Mouse (Mus musculus) forebrain, embryonic 16.5 days (tissue): ENCODE measurements around the gene Kdsr. TPM values are rescaled to one million over a fixed set of nuclear protein-coding genes. Genes with fewer than 3 reads are reported as not detected.

Experiments used
- ATAC-seq: fragments of 200-750 bp; cut with Nextera tagmentation; 2 replicates; pipeline ENCODE4 v1.8.0; 2017; ENCODE audit warnings: mild to moderate bottlenecking, moderate library complexity
- H3K27ac ChIP-seq: fragments of 300-500 bp; sonication (generic); 2 replicates; pipeline ENCODE4 v1.5.1; 2014; ENCODE audit warnings: low read length, control low read depth
- H3K27me3 ChIP-seq: fragments of 300-500 bp; sonication (generic); replicated peaks from 2 replicates; pipeline ENCODE4 v1.6.1; 2014; ENCODE audit warnings: low read length; ENCODE audit not compliant: control insufficient read depth, insufficient read depth
- H3K36me3 ChIP-seq: fragments of 300-500 bp; sonication (generic); 2 replicates; pipeline ENCODE4 v1.6.1; 2014; ENCODE audit not compliant: control insufficient read depth, insufficient read depth
- H3K4me1 ChIP-seq: fragments of 300-500 bp; sonication (generic); replicated peaks from 2 replicates; pipeline ENCODE4 v1.6.1; 2014; ENCODE audit warnings: low read length; ENCODE audit not compliant: control insufficient read depth, insufficient read depth
- H3K4me2 ChIP-seq: fragments of 300-500 bp; sonication (generic); 2 replicates; pipeline ENCODE4 v1.6.1; 2014; ENCODE audit warnings: mild to moderate bottlenecking, low read length, control low read depth
- H3K4me3 ChIP-seq: fragments of 300-500 bp; sonication (generic); replicated peaks from 2 replicates; pipeline ENCODE4 v1.5.1; 2014; ENCODE audit warnings: mild to moderate bottlenecking, low read length, control low read depth
- H3K9ac ChIP-seq: fragments of 300-500 bp; sonication (generic); replicated peaks from 2 replicates; pipeline ENCODE4 v1.6.1; 2014; ENCODE audit warnings: low read depth, low read length, control low read depth
- H3K9me3 ChIP-seq: fragments of 300-500 bp; sonication (generic); 2 replicates; pipeline ENCODE4 v1.6.1; 2016; ENCODE audit warnings: low read length; ENCODE audit not compliant: control insufficient read depth
- WGBS: fragments of 180-500 bp; shearing (Covaris S2); extraction: QIAGEN DNeasy Blood & Tissue Kit; methylation state at CpG from one replicate; pipeline ENCODE4 v1.1.7; 2014; 5-methylcytosine and 5-hydroxymethylcytosine counted together
- polyA plus RNA-seq: library from polyadenylated mRNA; unstranded; fragments of >200 nt; fragmentation: Nextera tagmentation; extraction: Ambion mirVana; gene quantifications from 2 replicates; pipeline ENCODE4 v1.2.1, GENCODE M21; 2015

Gene Kdsr
- 16.2 and 18.7 TPM in 2 replicates for polyA plus RNA-seq

- peak within 1 kb of the TSS; percentile 94 for H3K4me2 ChIP-seq
- ATAC-seq: peak; percentile 99
- H3K4me3 ChIP-seq: peak within 1 kb of the TSS; percentile 59
- peak within 1 kb of the TSS; percentile 85 for H3K27ac ChIP-seq
- no peaks in the 10 kb centered on the region for H3K27me3 ChIP-seq
- H3K9me3 ChIP-seq: no peaks in the 10 kb centered on the region
- no peaks in the 10 kb centered on the region for H3K36me3 ChIP-seq
- H3K4me1 ChIP-seq: peaks cover 14% of the 10 kb centered on the region
- WGBS: under 1% methylated on average over 51 of the region's 51 CpGs
- peak within 1 kb of the TSS; percentile 77 for H3K9ac ChIP-seq
Observed at GRCm38 (mm10) chr1:106759572-106760435, at the start of gene Kdsr. Gene Kdsr, minus strand, starts transcription at chr1:106759727.

- H3K9ac ChIP-seq: no peak overlapping the region
- H3K27me3 ChIP-seq: no peaks in the 10 kb centered on the region
- 82% methylated on average over 3 of the region's 3 CpGs for WGBS
- H3K9me3 ChIP-seq: no peaks in the 10 kb centered on the region
- H3K4me3 ChIP-seq: no peak overlapping the region
- no peak overlapping the region for H3K4me2 ChIP-seq
- peaks cover 8% of the 10 kb centered on the region for H3K4me1 ChIP-seq
- ATAC-seq: no peak
- no peaks in the 10 kb centered on the region for H3K36me3 ChIP-seq
- no peak overlapping the region for H3K27ac ChIP-seq
Observed at GRCm38 (mm10) chr1:106799931-106800330, 40.4 kb upstream of the Kdsr start.

GRCm38 (mm10) chr1:106799406-106799805, 39.9 kb upstream of the Kdsr start:
- Histone ChIP-seq H3K4me3 (no peak overlapping the region), H3K27ac (no peak overlapping the region), H3K9ac (no peak overlapping the region), H3K36me3 (no peaks in the 10 kb centered on the region), H3K4me2 (no peak overlapping the region), H3K27me3 (no peaks in the 10 kb centered on the region), H3K4me1 (peaks cover 10% of the 10 kb centered on the region), H3K9me3 (no peaks in the 10 kb centered on the region)
- no peak for ATAC-seq
- WGBS: 51% methylated on average over 1 of the region's 1 CpGs

GRCm38 (mm10) chr1:106796987-106797779, 37.7 kb upstream of the Kdsr start:
- 66% methylated on average over 7 of the region's 7 CpGs for WGBS
- peaks cover 14% of the 10 kb centered on the region for H3K4me1 ChIP-seq
- H3K4me3 ChIP-seq: peak overlapping the region; percentile 100
- peak; percentile 26; the same call in 1 of the 2 replicates for ATAC-seq
- H3K27me3 ChIP-seq: no peaks in the 10 kb centered on the region
- H3K4me2 ChIP-seq: peak overlapping the region; percentile 60
- peak overlapping the region; percentile 32; the same call in 1 of the 2 replicates for H3K9ac ChIP-seq
- no peak overlapping the region for H3K27ac ChIP-seq
- H3K9me3 ChIP-seq: no peaks in the 10 kb centered on the region
- no peaks in the 10 kb centered on the region for H3K36me3 ChIP-seq

GRCm38 (mm10) chr1:106796542-106796924, 37.0 kb upstream of the Kdsr start, which contains the start of gene Vps4b:
Gene Vps4b, minus strand, starts transcription at chr1:106796728.
- no peaks in the 10 kb centered on the region for H3K27me3 ChIP-seq
- peak within 1 kb of the TSS; percentile 66 for H3K27ac ChIP-seq
- peak within 1 kb of the TSS; percentile 81 for H3K4me2 ChIP-seq
- H3K4me1 ChIP-seq: peaks cover 14% of the 10 kb centered on the region
- ATAC-seq: peak; percentile 100
- H3K4me3 ChIP-seq: peak within 1 kb of the TSS; percentile 100
- WGBS: under 1% methylated on average over 23 of the region's 23 CpGs
- peak within 1 kb of the TSS; percentile 78 for H3K9ac ChIP-seq
- no peaks in the 10 kb centered on the region for H3K9me3 ChIP-seq
- H3K36me3 ChIP-seq: no peaks in the 10 kb centered on the region

- Histone ChIP-seq H3K4me3 (peak overlapping the region; percentile 100), H3K4me2 (peak overlapping the region; percentile 81), H3K27ac (peak overlapping the region; percentile 66), H3K9me3 (no peaks in the 10 kb centered on the region), H3K4me1 (peaks cover 14% of the 10 kb centered on the region), H3K9ac (peak overlapping the region; percentile 78), H3K36me3 (no peaks in the 10 kb centered on the region), H3K27me3 (no peaks in the 10 kb centered on the region)
- 3% methylated on average over 51 of the region's 51 CpGs for WGBS
- peak; percentile 86 for ATAC-seq
Observed at GRCm38 (mm10) chr1:106795634-106796541, 36.4 kb upstream of the Kdsr start.

- 84% methylated on average over 4 of the region's 4 CpGs for WGBS
- no peaks in the 10 kb centered on the region for H3K4me1 ChIP-seq
Observed at GRCm38 (mm10) chr1:106774896-106775295, 15.4 kb upstream of the Kdsr start.

GRCm38 (mm10) chr1:106774092-106774491, 14.6 kb upstream of the Kdsr start:
- no peak for ATAC-seq
- no peaks in the 10 kb centered on the region for H3K4me1 ChIP-seq
- H3K36me3 ChIP-seq: peaks cover 34% of the 10 kb centered on the region
- no peak overlapping the region for H3K9ac ChIP-seq
- 94% methylated on average over 9 of the region's 9 CpGs for WGBS
- no peaks in the 10 kb centered on the region for H3K27me3 ChIP-seq
- no peaks in the 10 kb centered on the region for H3K9me3 ChIP-seq
- no peak overlapping the region for H3K4me3 ChIP-seq
- no peak overlapping the region for H3K27ac ChIP-seq
- H3K4me2 ChIP-seq: no peak overlapping the region

More at GRCm38 (mm10) chr1:106774896-106775295, 15.4 kb upstream of the Kdsr start:
- H3K27me3 ChIP-seq: no peaks in the 10 kb centered on the region
- no peak for ATAC-seq
- H3K9me3 ChIP-seq: no peaks in the 10 kb centered on the region
- peaks cover 38% of the 10 kb centered on the region for H3K36me3 ChIP-seq
- no peak overlapping the region for H3K4me3 ChIP-seq
- no peak overlapping the region for H3K27ac ChIP-seq
- no peak overlapping the region for H3K9ac ChIP-seq
- H3K4me2 ChIP-seq: no peak overlapping the region
